Mouse (Mus musculus) 3T3-L1 (cell line): ENCODE results near the gene Itga3.

Source experiments
- DNase-seq: peaks from one replicate; pipeline ENCODE4 v3.0.0-alpha.2; 2015; ENCODE audit warnings: low read depth, low spot score

The Itga3 gene

DNA sequence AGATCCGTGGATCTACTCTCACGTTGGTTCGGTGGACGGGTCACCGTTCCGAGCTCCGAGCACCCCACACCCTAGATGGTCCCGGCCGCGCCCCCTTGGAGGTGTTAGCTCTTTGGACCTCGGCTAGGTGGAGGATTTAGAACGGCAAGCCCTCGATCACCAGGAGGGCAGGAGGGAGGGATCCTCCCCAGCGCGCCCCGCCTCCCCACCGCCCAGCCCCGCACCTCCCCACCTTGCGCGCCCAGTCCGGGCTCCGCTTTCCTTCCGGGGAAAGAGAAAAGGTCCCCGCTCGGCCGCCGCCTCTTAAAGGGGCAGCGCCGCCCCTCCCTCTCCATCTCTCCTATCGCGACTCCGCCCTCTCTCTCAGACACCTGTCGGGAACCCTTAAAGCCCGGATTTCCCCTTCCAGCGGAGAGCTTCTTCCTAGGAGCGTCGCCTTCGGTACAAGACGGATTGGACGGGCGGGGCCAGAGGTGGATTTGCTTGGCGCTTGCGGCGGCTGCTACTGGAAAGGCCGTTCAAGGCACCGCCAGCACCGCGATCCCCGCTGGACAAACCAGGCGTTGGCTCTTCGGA, at the start of gene Itga3:
TSS of gene Itga3 (minus strand) at position 266 of the 576 bp plus-strand sequence.
- DNase-seq: peak; percentile 31

DNA sequence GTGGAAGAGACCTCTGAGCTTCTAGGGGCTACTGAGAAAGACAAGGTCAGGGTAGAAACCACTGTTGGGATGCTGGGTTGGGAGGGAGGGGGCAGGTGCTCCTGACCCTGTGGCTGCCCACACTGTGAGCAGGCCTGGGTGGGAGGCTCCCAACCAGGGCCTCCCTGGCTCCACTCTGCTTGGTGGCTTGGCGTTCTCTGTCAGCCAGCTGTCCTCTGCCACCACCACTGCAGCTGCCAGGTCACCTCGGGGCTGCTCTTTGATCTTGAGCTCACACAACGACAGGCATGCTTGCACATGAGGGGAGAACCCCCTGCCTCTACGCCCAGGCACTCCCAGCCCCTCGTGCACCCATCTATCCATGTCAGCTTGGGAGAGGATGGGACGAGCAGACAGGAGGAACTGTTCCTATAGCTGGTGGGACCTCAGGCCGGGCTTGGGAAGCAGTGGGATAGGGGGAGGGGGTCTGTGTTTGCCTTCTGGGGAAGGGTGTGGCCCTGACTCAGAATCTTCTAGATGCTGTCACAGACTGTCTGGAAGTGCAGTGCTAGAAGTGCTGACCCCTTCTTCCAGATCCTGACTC, 48.9 kb upstream of the Itga3 start:
- no peak for DNase-seq

GRCm38 (mm10) chr11:95122100-95122489, 45.5 kb upstream of the Itga3 start:
- DNase-seq: no peak

DNA sequence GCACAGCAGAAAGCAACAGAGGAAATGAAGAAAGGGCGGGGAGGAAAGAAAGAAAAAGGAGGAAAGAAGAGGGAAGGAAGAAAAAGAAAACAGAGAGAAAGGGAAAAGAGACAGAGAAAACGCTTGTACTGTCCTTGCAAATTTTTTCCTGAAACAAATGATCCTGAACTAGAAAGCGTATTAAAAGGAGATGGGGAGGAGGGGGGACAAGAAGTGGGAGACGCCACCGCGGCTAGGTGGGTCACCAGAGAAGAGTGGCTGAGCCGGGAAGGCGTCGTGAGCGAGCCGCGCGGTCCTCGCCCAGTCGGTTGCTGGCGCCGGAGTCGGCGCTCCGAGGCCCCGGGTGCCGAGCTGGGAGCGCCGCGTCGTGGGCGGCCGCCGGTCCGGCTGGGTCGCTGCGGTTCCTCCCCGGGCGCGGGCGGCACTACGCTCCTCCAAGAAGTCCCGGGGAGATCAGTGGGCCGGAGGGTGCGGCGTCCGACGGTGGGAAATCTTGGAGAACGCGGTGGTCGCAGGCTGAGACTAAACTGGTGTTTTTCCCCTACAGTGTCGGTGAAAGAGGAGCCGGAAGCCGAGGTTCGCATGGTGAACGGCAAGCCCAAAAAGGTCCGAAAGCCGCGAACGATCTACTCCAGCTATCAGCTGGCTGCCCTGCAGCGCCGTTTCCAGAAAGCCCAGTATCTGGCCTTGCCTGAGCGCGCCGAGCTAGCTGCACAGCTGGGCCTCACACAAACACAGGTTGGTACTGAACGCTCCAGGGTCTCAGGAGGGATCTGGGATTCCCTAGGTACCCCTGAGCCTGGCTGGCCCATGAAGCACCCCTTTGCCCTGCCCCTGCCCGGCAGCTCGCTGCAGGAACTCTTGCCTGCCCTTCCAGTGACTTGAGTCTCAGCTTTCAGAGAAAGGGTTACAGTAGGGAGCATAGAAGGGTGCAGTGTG, 44.8 kb upstream of the Itga3 start:
- DNase-seq: no peak

- no peak for DNase-seq
Observed at GRCm38 (mm10) chr11:95120633-95121020, 44.0 kb upstream of the Itga3 start.

DNA sequence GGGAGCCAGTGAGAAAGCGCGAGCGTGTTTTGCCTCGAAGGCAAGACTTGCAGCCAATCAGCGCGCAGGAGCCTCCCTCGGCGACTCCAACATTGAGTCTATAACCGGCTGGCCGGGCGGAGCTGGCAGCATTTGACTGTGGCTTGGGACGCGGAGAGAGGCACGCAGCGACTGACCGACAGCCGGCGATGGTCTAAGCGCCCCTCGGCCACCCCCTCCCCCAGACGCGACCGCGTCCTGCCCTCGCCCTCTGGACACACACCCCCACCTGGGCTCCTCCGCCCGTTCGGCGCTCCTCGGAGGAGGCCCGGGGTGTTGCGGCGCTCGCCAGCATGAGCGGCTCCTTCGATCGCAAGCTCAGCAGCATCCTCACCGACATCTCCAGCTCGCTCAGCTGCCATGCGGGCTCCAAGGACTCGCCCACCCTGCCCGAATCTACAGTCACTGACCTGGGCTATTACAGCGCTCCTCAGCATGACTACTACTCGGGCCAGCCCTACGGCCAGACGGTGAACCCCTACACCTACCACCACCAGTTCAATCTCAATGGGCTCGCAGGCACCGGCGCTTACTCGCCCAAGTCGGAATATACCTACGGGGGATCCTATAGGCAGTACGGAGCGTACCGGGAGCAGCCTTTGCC, 43.5 kb upstream of the Itga3 start, which contains the start of gene Dlx3:
TSS of gene Dlx3 (plus strand) at position 130 of the 643 bp plus-strand sequence.
- DNase-seq: no peak

DNA sequence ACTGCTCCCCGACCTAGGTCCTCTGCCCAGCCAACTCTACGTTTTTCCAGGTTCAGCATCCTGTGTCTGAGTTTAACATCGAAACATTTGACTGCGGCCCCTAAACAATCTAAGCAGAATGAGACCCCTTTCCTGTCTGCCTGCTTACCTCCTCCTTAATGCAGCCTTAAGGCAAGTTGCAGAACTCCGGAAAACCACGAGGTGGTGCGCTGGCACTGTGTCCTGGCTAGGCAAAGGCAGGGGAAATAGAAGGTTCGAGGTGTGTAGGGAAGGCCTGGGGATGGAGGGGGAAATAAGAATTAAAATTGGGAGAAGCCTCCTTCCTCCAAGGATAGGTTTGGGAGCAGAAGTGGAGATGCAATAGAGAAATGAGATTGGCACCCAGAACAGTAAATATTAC, 41.9 kb upstream of the Itga3 start:
- DNase-seq: peak; percentile 83

DNA sequence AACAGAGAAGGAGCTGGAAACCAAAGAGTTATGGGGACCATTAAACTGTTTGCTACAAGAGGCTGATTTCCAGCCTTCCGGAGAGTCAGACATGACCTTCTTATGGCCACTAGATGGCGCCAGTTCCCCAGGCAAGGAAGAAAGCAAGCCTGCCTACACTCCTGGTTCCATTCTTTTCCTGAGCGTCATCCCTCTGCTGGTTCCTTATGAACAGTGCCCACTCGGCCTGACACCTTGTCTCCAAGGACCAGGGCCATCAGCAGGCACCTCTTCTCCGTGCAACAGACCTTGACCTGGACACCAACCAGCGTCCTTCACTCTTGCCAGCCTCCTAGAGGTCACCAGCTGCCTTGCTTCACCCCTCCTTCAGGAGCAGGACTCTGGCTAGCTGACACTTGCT, 40.4 kb upstream of the Itga3 start:
- DNase-seq: peak; percentile 95

- no peak for DNase-seq
Observed at GRCm38 (mm10) chr11:95110081-95110480, 33.5 kb upstream of the Itga3 start.

GRCm38 (mm10) chr11:95109000-95109399, 32.4 kb upstream of the Itga3 start:
- peak; percentile 44 for DNase-seq

GRCm38 (mm10) chr11:95106440-95107236, 30.0 kb upstream of the Itga3 start:
- peak; percentile 88 for DNase-seq

DNA sequence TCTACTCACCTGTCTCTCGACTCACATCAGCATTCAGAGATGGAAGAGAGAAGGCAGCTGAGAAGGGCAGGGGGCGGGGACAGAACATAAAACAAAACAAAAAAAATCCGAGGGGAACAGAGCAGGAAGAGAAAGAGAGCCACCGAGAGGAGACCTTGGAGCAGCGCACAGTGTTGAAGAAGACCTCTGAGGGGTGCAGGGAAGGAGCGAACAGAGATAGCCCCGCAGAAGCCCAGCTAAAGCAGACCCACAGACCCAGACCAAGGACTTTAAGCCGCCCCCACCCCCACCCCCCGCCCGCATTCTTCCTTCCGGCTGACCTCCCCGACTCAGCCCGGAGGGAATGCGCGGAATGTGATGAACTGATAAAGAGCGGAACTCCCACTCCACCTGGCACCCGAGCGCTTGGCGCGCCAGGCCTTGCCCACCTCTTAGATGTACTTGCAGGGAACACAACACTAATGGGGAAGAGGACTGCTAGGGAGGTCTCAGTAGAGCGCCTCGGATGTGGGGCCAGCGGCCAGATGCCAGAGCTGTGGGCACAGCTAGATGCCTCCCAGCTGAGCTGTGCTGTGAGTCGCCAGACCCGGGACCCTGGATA, 28.8 kb upstream of the Itga3 start:
- peak; percentile 46 for DNase-seq

DNA sequence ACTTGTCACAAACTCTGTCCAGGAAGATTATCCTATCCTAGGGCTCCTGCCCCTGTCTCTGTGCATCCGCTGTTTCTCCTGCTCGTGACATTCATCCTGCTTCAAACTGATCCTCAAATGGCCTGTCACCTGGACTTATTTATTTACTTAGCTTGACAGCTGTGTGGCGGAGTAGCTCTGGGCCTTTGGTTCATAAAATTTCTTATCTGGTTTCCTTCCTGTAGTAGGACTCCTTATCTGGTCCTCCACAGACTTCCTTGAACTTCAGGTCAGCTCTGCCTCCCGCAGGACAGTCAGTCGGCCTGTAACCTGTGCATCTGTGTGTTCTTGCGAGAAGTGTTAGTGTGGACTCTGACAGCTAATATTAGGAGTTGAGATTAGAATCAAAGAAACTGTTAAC, 27.7 kb upstream of the Itga3 start:
- DNase-seq: no peak

DNA sequence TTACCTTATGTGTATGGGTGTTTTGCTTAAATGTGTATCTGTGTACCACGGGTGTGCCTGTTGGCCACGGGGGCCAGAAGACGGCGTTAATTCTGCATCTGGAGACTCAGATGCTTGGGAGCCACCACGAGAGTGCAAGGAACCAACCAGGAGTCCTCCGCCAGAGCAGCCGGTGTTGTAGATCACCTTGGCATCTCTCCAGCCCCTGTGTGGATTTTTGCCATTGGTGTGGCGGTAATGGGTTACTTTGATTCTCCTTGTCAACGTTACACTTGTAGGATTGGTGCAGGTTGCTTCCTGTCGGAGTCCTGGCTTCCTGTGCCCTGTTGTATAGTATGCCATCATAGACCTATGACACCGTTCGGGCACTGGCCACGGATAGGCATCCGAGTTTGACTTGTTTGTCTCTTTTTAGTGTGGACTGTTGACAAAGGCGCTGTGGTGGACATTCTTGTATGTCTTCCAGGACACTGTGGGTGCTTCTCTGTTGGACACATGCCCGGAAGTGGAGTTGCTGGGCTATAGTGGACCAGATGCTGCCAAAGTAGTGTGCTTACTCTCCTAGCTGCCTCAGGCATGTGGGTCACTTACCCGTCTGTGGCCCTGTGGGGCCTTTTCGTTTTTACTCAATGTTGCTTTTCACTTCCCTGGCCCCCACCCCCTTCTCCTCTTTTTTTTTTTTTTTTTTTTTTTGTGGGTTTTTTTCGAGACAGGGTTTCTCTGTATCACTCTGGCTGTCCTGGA, 25.7 kb upstream of the Itga3 start:
- peak; percentile 89 for DNase-seq

- DNase-seq: no peak
Observed at GRCm38 (mm10) chr11:95101071-95101788, 24.6 kb upstream of the Itga3 start.

- peak; percentile 91 for DNase-seq
Observed at GRCm38 (mm10) chr11:95100393-95100792, 23.8 kb upstream of the Itga3 start.

DNA sequence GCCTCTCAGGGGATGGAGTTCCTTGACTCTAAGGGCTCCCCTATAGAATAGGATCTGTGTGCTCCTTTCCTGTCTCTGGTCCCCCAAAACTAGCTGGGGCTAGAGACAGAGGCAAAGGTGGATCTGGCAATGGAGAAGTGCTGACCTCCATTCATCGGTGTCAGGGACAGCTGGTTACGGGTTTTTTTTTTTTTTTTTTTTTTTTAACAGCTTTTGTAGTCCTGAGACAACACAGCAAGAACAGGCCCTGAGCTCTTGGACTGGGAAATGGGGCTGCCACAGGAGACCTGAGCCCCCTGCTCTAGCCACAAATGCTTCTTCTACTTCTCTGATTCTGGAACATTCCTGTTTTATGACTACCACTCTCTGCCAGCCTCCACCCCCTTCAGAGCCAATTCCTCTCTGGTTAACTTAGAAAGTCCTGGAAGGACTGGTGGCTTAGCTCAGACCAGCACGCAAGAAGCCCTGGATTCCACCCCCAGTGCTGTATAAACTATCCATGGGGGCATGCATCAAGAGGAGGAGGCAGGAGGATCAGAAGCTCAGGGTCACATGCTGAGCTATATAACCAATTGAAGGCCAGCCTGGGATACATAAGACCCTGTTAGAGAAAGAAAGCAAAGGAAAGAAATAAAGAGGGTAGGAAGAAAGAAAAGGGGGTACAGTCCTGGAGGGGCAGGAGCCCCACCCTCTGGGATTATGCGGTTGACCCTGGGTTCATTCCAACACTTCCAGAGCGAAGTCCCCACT, 21.9 kb upstream of the Itga3 start:
- DNase-seq: peak; percentile 71

GRCm38 (mm10) chr11:95097889-95098288, 21.3 kb upstream of the Itga3 start:
- peak; percentile 55 for DNase-seq
